Mouse (Mus musculus) kidney, embryonic 15.5 days (tissue): ENCODE data around the gene Tcf23. TPM values are rescaled to one million over a fixed set of nuclear protein-coding genes. Genes with fewer than 3 reads are reported as not detected.
A peak's percentile ranks its signal among the peaks of the same experiment; 100 is the strongest.

Experiments used
- ATAC-seq: fragments of 200-750 bp; cut with Nextera tagmentation; replicated peaks from 2 replicates; pipeline ENCODE4 v1.8.0; 2017; ENCODE audit warnings: moderate TSS enrichment; ENCODE audit not compliant: low FRiP score
- H3K27ac ChIP-seq: fragments of 300-500 bp; sonication (generic); 2 replicates; pipeline ENCODE4 v1.5.1; 2015; ENCODE audit warnings: mild to moderate bottlenecking, inconsistent platforms
- H3K27me3 ChIP-seq: fragments of 300-500 bp; sonication (generic); 2 replicates; pipeline ENCODE4 v1.6.1; 2015; ENCODE audit warnings: inconsistent platforms
- H3K36me3 ChIP-seq: fragments of 300-500 bp; sonication (generic); 2 replicates; pipeline ENCODE4 v1.6.1; 2015; ENCODE audit warnings: inconsistent platforms
- H3K4me1 ChIP-seq: fragments of 300-500 bp; sonication (generic); 2 replicates; pipeline ENCODE4 v1.6.1; 2015; ENCODE audit warnings: inconsistent platforms
- H3K4me2 ChIP-seq: fragments of 300-500 bp; sonication (generic); 2 replicates; pipeline ENCODE4 v1.6.1; 2015; ENCODE audit warnings: moderate library complexity, mild to moderate bottlenecking, inconsistent platforms
- H3K4me3 ChIP-seq: fragments of 300-500 bp; sonication (generic); replicated peaks from 2 replicates; pipeline ENCODE4 v1.5.1; 2015; ENCODE audit warnings: mild to moderate bottlenecking, inconsistent platforms
- H3K9ac ChIP-seq: fragments of 300-500 bp; sonication (generic); 2 replicates; pipeline ENCODE4 v1.6.1; 2015; ENCODE audit warnings: mild to moderate bottlenecking, inconsistent platforms
- H3K9me3 ChIP-seq: fragments of 300-500 bp; sonication (generic); replicated peaks from 2 replicates; pipeline ENCODE4 v1.6.1; 2016; ENCODE audit warnings: inconsistent platforms
- WGBS: fragments of 180-500 bp; shearing (Covaris S2); methylation state at CpG from one replicate; pipeline ENCODE4 v1.1.7; 2015; ENCODE audit warnings: mixed read lengths; 5-methylcytosine and 5-hydroxymethylcytosine counted together
- polyA plus RNA-seq: library from polyadenylated mRNA; unstranded; fragments of >200 nt; fragmentation: Nextera tagmentation; extraction: Ambion mirVana; gene quantifications from 2 replicates; pipeline ENCODE4 v1.2.1, GENCODE M21; 2015

The Tcf23 gene
- polyA plus RNA-seq, 1 experiment from 2014 or later: 1.6 TPM

DNA sequence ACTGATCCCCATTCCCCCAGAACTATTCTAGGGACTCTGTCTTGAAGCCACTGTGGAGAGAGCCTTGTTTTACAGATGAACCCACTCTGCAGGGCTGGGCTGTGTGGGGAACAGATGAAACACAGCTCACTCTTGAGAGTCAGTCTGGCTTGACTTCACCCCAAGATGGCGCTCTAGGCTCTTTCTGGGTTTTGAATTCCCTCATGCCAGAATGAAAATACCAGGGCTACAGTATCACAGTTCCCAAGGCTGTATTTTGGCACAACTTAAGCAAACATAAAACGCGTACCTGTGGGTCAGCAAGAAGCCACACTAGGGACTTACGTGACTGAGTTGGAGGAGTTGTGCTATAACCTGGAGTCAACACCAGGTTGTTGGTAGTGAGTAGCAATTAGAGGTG is 38.3 kb upstream of the Tcf23 start:
- 43% methylated on average over 4 of the region's 4 CpGs for WGBS

DNA sequence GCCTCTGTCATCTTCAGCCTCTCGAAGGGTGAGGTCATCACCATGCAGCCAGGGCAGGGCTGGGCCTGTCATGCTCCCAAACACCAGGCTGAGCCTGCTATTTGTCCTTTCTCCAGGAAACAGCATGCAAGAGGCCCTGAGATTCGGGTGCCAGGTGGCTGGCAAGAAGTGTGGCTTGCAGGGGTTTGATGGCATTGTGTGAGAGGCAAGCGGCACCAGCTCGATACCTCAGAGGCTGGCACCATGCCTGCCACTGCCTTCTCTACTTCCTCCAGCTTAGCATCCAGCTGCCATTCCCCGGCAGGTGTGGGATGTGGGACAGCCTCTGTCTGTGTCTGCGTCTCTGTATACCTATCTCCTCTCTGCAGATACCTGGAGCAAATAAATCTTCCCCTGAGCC is 37.6 kb upstream of the Tcf23 start:
- Histone ChIP-seq H3K9me3 (no peaks in the 10 kb centered on the region), H3K4me1 (peaks cover 4% of the 10 kb centered on the region; the same call in 1 of the 2 replicates), H3K4me2 (no peak overlapping the region), H3K27me3 (no peaks in the 10 kb centered on the region), H3K27ac (no peak overlapping the region), H3K4me3 (no peak overlapping the region), H3K36me3 (no peaks in the 10 kb centered on the region), H3K9ac (no peak overlapping the region)
- ATAC-seq: no peak
- WGBS: 81% methylated on average over 6 of the region's 6 CpGs

More for the DNA sequence above, 38.3 kb upstream of the Tcf23 start:
- Histone ChIP-seq H3K36me3 (0 out of 2 replicates have a peak, but pooled peaks cover 3% of the 10 kb centered on the region), H3K9me3 (no peaks in the 10 kb centered on the region), H3K4me2 (no peak overlapping the region), H3K9ac (no peak overlapping the region), H3K4me1 (peaks cover 4% of the 10 kb centered on the region; the same call in 1 of the 2 replicates), H3K27ac (no peak overlapping the region), H3K27me3 (no peaks in the 10 kb centered on the region), H3K4me3 (no peak overlapping the region)
- ATAC-seq: no peak

DNA sequence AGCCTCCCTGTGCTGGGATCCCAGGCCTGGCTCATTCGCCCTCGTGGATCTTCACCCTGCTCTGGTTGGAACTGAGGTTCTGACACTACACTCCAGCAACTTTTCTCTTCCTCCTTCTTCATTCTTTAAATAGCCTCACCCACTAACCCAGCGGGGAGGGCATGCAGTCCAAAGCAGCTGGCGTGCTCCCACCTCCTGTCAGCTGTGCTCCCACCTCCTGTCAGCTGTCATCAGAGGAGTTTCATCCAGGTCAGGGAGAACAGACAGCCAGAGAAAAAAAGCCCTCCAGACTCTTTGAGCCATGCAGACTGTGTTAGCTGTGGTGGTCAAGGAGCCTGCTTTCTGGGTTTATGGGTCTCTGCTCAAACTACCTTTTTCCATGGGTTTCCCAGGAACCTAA is 37.1 kb upstream of the Tcf23 start:
- H3K9me3 ChIP-seq: no peaks in the 10 kb centered on the region
- no peak overlapping the region for H3K27ac ChIP-seq
- peaks cover 4% of the 10 kb centered on the region; the same call in 1 of the 2 replicates for H3K4me1 ChIP-seq
- no peak overlapping the region for H3K4me3 ChIP-seq
- H3K27me3 ChIP-seq: no peaks in the 10 kb centered on the region
- 91% methylated on average over 4 of the region's 4 CpGs for WGBS
- no peak overlapping the region for H3K4me2 ChIP-seq
- no peak overlapping the region for H3K9ac ChIP-seq
- no peak for ATAC-seq
- no peaks in the 10 kb centered on the region for H3K36me3 ChIP-seq

DNA sequence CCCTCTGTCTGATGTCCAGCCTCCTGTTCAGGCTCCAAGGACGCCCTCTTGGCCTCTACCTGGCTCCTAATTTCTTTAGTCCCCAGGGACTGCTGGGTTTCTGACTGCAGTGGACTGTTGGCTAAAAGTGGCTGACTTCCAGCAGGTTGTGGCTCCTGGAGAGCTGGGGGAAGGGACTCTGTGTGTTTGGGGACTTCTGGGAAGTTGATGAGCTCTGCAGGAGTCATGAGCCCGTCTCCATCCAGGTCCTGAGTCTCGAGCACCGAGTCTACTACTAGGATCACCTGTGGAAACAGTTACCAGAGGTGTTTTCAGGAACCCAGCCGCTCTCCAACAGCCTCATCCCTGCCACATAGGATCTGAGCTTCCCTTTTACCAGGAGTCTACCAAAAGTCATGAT is 34.8 kb upstream of the Tcf23 start:
- no peak overlapping the region for H3K4me2 ChIP-seq
- ATAC-seq: no peak
- no peaks in the 10 kb centered on the region for H3K27me3 ChIP-seq
- no peaks in the 10 kb centered on the region for H3K9me3 ChIP-seq
- no peak overlapping the region for H3K9ac ChIP-seq
- no peak overlapping the region for H3K4me3 ChIP-seq
- no peak overlapping the region for H3K27ac ChIP-seq
- H3K4me1 ChIP-seq: no peaks in the 10 kb centered on the region
- H3K36me3 ChIP-seq: no peaks in the 10 kb centered on the region
- 67% methylated on average over 5 of the region's 5 CpGs for WGBS

DNA sequence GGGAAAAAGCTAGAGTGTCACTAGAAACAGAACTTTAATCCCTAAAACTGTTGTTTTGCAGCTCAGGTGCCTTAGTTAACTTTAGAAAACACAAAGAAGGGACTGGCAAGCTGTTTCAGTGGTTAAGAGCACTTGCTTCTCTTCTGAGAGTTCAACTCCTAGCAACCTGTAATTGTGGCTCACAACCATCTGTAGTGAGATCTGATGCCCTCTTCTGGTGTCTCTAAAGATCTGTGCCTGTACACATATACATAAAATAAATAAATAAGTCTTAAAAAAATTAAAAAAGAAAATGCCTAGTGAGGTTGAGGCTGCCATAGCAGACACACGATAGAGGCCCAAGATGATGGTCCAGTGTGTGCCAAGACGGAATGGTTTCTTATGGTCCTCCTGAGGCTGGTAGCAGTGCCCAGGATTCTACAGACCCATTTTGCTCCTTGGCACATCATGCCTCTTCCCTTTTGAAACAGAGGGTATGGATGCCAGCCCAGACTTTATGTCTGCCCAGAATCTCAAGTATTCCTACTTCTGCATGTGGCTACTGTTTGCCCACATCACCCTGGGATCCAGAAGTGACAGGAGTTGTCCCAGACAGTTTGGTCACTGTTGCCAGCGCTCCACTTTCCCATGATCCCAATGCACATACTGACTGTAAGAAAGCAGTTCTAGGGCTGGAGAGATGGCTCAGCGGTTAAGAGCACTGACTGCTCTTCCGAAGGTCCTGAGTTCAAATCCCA is 33.6 kb upstream of the Tcf23 start:
- H3K27me3 ChIP-seq: no peaks in the 10 kb centered on the region
- no peaks in the 10 kb centered on the region for H3K36me3 ChIP-seq

DNA sequence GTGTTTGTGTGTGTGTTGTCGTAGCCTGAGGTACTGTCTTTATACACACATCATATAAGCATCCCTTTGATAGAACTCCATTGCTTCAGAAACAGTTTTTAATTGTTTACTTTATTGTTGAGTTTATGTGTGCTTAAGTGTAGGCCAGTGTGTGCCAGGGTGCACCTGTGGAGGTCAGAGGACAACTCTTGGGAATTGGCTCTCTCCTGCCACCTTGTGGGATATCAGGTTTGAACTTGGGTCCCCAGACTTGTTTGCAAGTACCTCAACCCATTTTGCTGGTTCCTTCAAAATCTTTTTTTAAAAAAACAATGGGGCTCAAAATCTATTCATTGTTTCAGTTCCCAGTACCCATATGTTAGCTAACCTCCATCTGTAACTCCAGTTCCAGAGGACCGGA is 25.5 kb upstream of the Tcf23 start:
- Histone ChIP-seq H3K36me3 (no peaks in the 10 kb centered on the region), H3K9ac (no peak overlapping the region), H3K4me3 (no peak overlapping the region), H3K4me1 (peaks cover 11% of the 10 kb centered on the region), H3K27me3 (peaks cover 8% of the 10 kb centered on the region; the same call in 1 of the 2 replicates), H3K4me2 (no peak overlapping the region), H3K9me3 (no peaks in the 10 kb centered on the region), H3K27ac (no peak overlapping the region)
- 96% methylated on average over 2 of the region's 2 CpGs for WGBS
- no peak for ATAC-seq

More for the DNA sequence above, 33.6 kb upstream of the Tcf23 start:
- Histone ChIP-seq H3K4me2 (no peak overlapping the region), H3K4me3 (no peak overlapping the region), H3K4me1 (no peaks in the 10 kb centered on the region), H3K9me3 (no peaks in the 10 kb centered on the region), H3K27ac (no peak overlapping the region), H3K9ac (no peak overlapping the region)
- WGBS: 89% methylated on average over 5 of the region's 5 CpGs
- no peak for ATAC-seq

DNA sequence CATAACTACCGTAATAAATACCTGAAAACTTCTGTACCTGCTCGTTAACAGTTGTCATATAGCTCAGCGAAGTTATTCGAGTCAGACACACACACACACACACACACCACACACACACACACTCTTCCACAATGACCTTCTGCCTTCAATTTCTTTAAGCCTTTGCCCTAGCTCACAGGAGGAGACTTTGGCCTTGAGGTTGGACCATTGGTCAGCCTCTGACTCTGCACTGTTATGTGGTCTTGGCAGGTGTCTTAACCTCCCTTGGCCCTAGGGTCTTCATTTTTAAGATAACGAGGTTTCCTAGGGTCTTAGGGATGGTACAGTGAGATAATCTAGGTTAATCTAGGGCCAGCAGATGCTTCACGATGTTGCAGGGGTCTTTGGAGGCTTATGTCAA is 24.1 kb upstream of the Tcf23 start:
- H3K27ac ChIP-seq: no peak overlapping the region
- peaks cover 8% of the 10 kb centered on the region; the same call in 1 of the 2 replicates for H3K27me3 ChIP-seq
- no peak overlapping the region for H3K9ac ChIP-seq
- no peak for ATAC-seq
- H3K4me3 ChIP-seq: no peak overlapping the region
- 0 out of 2 replicates have a peak overlapping the region, but pooled peaks have one; percentile 90 for H3K4me2 ChIP-seq
- H3K36me3 ChIP-seq: no peaks in the 10 kb centered on the region
- H3K4me1 ChIP-seq: peaks cover 20% of the 10 kb centered on the region
- WGBS: 90% methylated on average over 6 of the region's 6 CpGs
- H3K9me3 ChIP-seq: no peaks in the 10 kb centered on the region

DNA sequence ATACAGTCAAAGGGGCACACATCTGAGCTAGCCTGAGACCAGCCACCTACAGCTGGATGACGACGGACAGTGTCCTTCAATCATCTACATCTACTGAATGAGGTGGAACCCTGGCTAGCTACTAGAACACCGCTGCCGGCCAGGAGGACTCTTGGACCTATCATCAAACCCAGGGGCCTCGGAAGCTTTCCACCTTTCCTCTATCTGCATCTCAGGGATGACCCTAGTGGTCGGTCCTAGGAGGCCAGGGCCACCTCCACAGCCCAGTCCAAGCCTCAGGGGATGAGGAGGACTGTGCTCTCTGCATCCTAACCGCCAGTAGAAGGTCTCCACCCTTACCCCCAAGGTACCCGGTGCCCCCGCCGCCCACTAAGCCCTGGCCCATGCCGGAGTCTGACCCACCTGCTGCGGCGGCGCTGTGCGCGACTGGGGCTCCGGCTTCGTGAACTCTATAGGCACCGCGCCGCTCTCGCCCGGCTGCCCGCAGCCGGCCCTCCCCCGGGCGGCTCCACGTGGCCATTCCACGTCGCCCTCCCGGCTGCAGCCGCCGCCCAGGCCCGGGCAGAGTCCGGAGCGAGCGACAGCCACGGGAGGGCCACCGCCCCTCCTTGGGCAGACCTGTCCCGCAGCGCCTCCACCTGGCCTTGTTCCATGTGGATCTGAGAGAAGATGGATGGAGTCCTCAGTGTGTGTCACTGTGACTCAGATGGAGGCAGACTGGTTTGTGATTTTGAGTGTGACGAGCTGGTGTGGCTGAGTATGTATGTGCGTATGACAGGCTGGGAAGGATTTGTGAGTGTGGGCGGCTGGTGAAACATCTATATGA is 23.3 kb upstream of the Tcf23 start, which contains the start of gene Cgref1:
Gene Cgref1, minus strand, starts transcription at position 636 of the 826 bp plus-strand sequence.
- H3K27ac ChIP-seq: no peak within 1 kb of the TSS
- H3K36me3 ChIP-seq: no peaks in the 10 kb centered on the region
- H3K27me3 ChIP-seq: peaks cover 8% of the 10 kb centered on the region; the same call in 1 of the 2 replicates
- H3K4me1 ChIP-seq: peaks cover 26% of the 10 kb centered on the region
- H3K4me3 ChIP-seq: peak within 1 kb of the TSS; percentile 52
- H3K4me2 ChIP-seq: peak within 1 kb of the TSS; percentile 90
- H3K9me3 ChIP-seq: no peaks in the 10 kb centered on the region
- ATAC-seq: peak; percentile 68
- peak within 1 kb of the TSS; percentile 50 for H3K9ac ChIP-seq
- WGBS: 5% methylated on average over 44 of the region's 44 CpGs

DNA sequence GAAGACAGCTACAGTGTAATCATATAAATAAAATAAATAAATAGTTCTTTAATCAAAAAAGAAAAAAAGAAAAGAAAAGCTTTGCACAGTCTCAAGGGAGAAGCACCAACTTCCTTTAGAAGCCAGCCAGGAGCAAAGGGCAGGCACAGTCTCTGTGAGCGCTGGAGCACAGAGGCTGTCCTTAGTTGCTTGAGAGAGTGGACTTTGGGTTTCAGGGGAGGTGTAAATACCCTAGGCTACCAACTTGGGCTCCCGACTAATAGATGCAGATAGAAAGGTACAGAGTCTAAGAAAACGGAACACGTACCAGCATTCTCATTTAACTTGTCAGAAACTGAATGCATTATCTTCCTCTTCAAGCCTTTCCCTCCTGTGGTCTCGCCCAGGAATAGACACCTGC is 19.8 kb upstream of the Tcf23 start:
- H3K4me1 ChIP-seq: peaks cover 34% of the 10 kb centered on the region
- H3K27ac ChIP-seq: peak overlapping the region; percentile 88
- peaks cover 22% of the 10 kb centered on the region for H3K36me3 ChIP-seq
- H3K27me3 ChIP-seq: peaks cover 8% of the 10 kb centered on the region; the same call in 1 of the 2 replicates
- H3K9ac ChIP-seq: no peak overlapping the region
- H3K4me2 ChIP-seq: 0 out of 2 replicates have a peak overlapping the region, but pooled peaks have one; percentile 78
- H3K4me3 ChIP-seq: no peak overlapping the region
- no peak for ATAC-seq
- 71% methylated on average over 5 of the region's 5 CpGs for WGBS
- H3K9me3 ChIP-seq: no peaks in the 10 kb centered on the region

DNA sequence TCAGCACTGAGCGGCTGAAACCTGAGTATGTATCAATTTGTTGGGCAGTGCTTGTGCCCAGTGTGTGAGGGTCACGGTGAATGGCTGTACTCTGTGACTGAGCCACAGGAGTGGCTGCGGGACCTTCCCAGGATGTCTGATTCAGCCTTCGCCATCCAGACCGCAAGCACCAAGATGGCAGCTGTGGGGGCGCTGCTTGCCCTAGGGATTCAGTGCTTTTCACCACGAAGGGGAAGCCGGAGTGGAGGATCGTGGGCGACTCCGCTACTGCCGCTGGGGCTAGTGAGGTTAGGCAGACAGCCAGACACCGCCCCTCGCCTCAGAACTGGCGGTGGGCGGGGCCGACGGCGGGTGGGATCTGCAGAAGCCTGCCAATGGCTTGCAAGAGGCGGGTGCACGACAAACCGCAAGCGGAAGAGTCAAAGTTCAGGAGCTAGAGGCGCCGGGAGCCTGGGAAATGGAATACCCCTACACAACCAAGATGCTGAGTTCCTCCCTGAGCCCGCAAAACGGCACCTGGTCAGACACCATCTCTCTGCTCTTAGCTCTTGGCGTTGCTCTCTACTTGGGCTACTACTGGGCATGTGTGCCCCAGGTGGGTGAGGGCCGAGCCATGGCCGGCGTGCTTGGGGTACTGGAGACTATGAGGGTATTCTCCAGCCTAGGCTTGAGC is 18.7 kb upstream of the Tcf23 start:
- Histone ChIP-seq H3K4me1 (peaks cover 33% of the 10 kb centered on the region), H3K4me3 (peak overlapping the region; percentile 59), H3K36me3 (peaks cover 33% of the 10 kb centered on the region), H3K9me3 (no peaks in the 10 kb centered on the region), H3K4me2 (peak overlapping the region; percentile 78), H3K27ac (peak overlapping the region; percentile 88), H3K9ac (peak overlapping the region; percentile 49), H3K27me3 (peaks cover 4% of the 10 kb centered on the region; the same call in 1 of the 2 replicates)
- ATAC-seq: peak; percentile 91
- WGBS: under 1% methylated on average over 31 of the region's 31 CpGs

DNA sequence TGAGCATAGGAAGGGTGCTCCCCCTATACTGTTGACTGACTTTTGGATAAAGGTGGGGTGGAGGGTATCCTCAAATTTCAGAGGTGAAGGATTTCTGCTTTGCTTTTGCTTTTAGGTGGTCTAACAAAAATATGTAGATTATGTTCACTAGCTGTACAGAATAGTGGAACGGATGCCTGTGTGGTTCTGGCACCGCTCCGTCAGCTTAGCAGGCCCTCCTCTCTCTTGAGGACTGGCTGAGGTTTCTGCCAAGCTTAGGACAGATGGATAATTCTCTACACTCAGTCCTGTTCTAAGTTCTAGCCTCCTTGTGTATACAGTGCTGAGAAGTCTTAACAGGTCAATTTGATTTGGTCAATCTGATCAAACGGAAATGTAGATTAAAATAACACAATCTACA is 18.0 kb upstream of the Tcf23 start:
- ATAC-seq: no peak
- WGBS: 69% methylated on average over 4 of the region's 4 CpGs
- peak overlapping the region; percentile 88 for H3K27ac ChIP-seq

More for the DNA sequence above, 18.0 kb upstream of the Tcf23 start:
- Histone ChIP-seq H3K27me3 (no peaks in the 10 kb centered on the region), H3K9ac (peak overlapping the region; percentile 49), H3K36me3 (peaks cover 40% of the 10 kb centered on the region), H3K4me2 (peak overlapping the region; percentile 78), H3K9me3 (no peaks in the 10 kb centered on the region), H3K4me3 (peak overlapping the region; percentile 59), H3K4me1 (peaks cover 27% of the 10 kb centered on the region)
